Mouse (Mus musculus) lung, adult 2 months (tissue): Measurements from ENCODE around the gene Alk.

ENCODE experiments used
- CTCF ChIP-seq: fragments of 200-500 bp; IDR thresholded peaks from 2 replicates; pipeline ENCODE4 v1.5.1; 2011; ENCODE audit warnings: mild to moderate bottlenecking, low read length, control low read depth; ENCODE audit not compliant: insufficient read depth
- POLR2A ChIP-seq: fragments of 200-500 bp; IDR thresholded peaks from 2 replicates; pipeline ENCODE4 v1.6.1; 2011; ENCODE audit warnings: low read depth, mild to moderate bottlenecking, control low read depth, low read length, borderline replicate concordance; ENCODE audit errors: extremely low read depth

- TF ChIP-seq CTCF (no peak), POLR2A (no peak)
Measured at GRCm38 (mm10) chr17:72120278-72120677, 484.1 kb downstream of the Alk start.
